Mouse (Mus musculus) liver, embryonic 14.5 days (tissue): ENCODE measurements around the gene Opcml. TPM values are rescaled to one million over a fixed set of nuclear protein-coding genes. Genes with fewer than 3 reads are reported as not detected.

Experiments used
- ATAC-seq: fragments of 200-750 bp; cut with Nextera tagmentation; 2 replicates; pipeline ENCODE4 v1.8.0; 2017; ENCODE audit warnings: moderate number of reproducible peaks, mild to moderate bottlenecking, moderate library complexity; ENCODE audit not compliant: insufficient read depth
- DNase-seq, 3 experiments: peaks; one replicate each; pipeline ENCODE4 v3.0.0-alpha.2; 2012 to 2013; ENCODE audit warnings: low read depth in 3 of 3, low spot score in 3 of 3
- H3K27ac ChIP-seq: fragments of 300-500 bp; sonication (generic); 2 replicates; pipeline ENCODE4 v1.5.1; 2014; ENCODE audit warnings: moderate library complexity, mild to moderate bottlenecking, control low read depth, inconsistent platforms
- H3K27me3 ChIP-seq: fragments of 300-500 bp; sonication (generic); 2 replicates; pipeline ENCODE4 v1.6.1; 2014; ENCODE audit warnings: mild to moderate bottlenecking, low read length, moderate library complexity; ENCODE audit not compliant: control insufficient read depth, insufficient read depth
- H3K36me3 ChIP-seq: fragments of 300-500 bp; sonication (generic); replicated peaks from 2 replicates; pipeline ENCODE4 v1.6.1; 2014; ENCODE audit warnings: low read depth; ENCODE audit not compliant: control insufficient read depth, insufficient read depth
- H3K4me1 ChIP-seq, 2 experiments: fragments of 200-500 bp in 1 of 2; fragments of 300-500 bp in 1 of 2; sonication (generic) in 1 of 2; replicated peaks; 2 replicates each; pipeline ENCODE4 v1.6.1; 2012 to 2014; ENCODE audit warnings: antibody characterized with exemption in 1 of 2, inconsistent platforms in 1 of 2, low read length in 1 of 2; ENCODE audit not compliant: control insufficient read depth in 2 of 2, insufficient read depth in 2 of 2
- H3K4me2 ChIP-seq: fragments of 300-500 bp; sonication (generic); 2 replicates; pipeline ENCODE4 v1.6.1; 2014; ENCODE audit warnings: low read depth, mild to moderate bottlenecking, control low read depth, moderate library complexity
- H3K4me3 ChIP-seq, 2 experiments: fragments of 200-500 bp in 1 of 2; fragments of 300-500 bp in 1 of 2; sonication (generic) in 1 of 2; 2 replicates each; pipeline ENCODE4 v1.5.1; 2012 to 2014; ENCODE audit warnings: low read depth in 2 of 2, low read length in 2 of 2, mild to moderate bottlenecking in 2 of 2, control low read depth in 1 of 2, inconsistent platforms in 1 of 2, moderate library complexity in 1 of 2; ENCODE audit not compliant: insufficient read depth in 1 of 2
- H3K9ac ChIP-seq: fragments of 300-500 bp; sonication (generic); replicated peaks from 2 replicates; pipeline ENCODE4 v1.6.1; 2014; ENCODE audit warnings: mild to moderate bottlenecking, control low read depth, moderate library complexity
- H3K9me3 ChIP-seq: fragments of 300-500 bp; sonication (generic); 2 replicates; pipeline ENCODE4 v1.6.1; 2016; ENCODE audit warnings: low read length, mixed read lengths; ENCODE audit not compliant: control insufficient read depth
- CTCF ChIP-seq: IDR thresholded peaks from 2 replicates; pipeline ENCODE4 v1.5.1; 2016; ENCODE audit warnings: antibody characterized with exemption, low read depth, control low read depth
- EP300 ChIP-seq: IDR thresholded peaks from 2 replicates; pipeline ENCODE4 v1.6.1; 2016; ENCODE audit warnings: antibody characterized with exemption, low read depth
- WGBS: fragments of 180-500 bp; shearing (Covaris S2); extraction: QIAGEN DNeasy Blood & Tissue Kit; methylation state at CpG from one replicate; pipeline ENCODE4 v1.1.7; 2014; ENCODE audit not compliant: insufficient replicate concordance; 5-methylcytosine and 5-hydroxymethylcytosine counted together
- polyA plus RNA-seq, 2 experiments: library from polyadenylated mRNA; depleted of rRNA in 1 of 2; stranded (reverse) in 1 of 2; unstranded in 1 of 2; fragments of >200 nt; fragmentation: Nextera tagmentation in 1 of 2; extraction: Ambion mirVana in 1 of 2; gene quantifications; 2 replicates each; pipeline versions ENCODE4 v1.2.1 to v1.2.3; 2012 to 2014

Gene Opcml
- polyA plus RNA-seq, 2 experiments: 0.03 TPM; not detected in 1

GRCm38 (mm10) chr9:28065126-28065525 is 274.6 kb downstream of the Opcml start:
- Histone ChIP-seq H3K27ac (no peak overlapping the region), H3K4me1 (no peaks in the 10 kb centered on the region), H3K4me2 (no peak overlapping the region), H3K27me3 (no peaks in the 10 kb centered on the region), H3K4me3 (no peak overlapping the region), H3K9ac (no peak overlapping the region), H3K9me3 (no peaks in the 10 kb centered on the region), H3K36me3 (no peaks in the 10 kb centered on the region)
- no peak for ATAC-seq
- no peak for DNase-seq
- no peak for TF ChIP-seq CTCF
- no peak for TF ChIP-seq EP300

- 38% methylated on average over 4 of the region's 4 CpGs for WGBS
- no peak for ATAC-seq
- no peak overlapping the region for H3K4me2 ChIP-seq
- no peak for TF ChIP-seq EP300
- TF ChIP-seq CTCF: no peak
- no peak for DNase-seq
- H3K27me3 ChIP-seq: no peaks in the 10 kb centered on the region
- H3K27ac ChIP-seq: no peak overlapping the region
- no peak overlapping the region for H3K9ac ChIP-seq
- H3K4me3 ChIP-seq: no peak overlapping the region
- H3K4me1 ChIP-seq: peaks cover 0 to 1% of the 10 kb centered on the region in 2 experiments; a peak in 1 of 4 replicates
- H3K36me3 ChIP-seq: no peaks in the 10 kb centered on the region
- H3K9me3 ChIP-seq: no peaks in the 10 kb centered on the region
These were observed 290.1 kb downstream of the Opcml start for GRCm38 (mm10) chr9:28080694-28081093.

- H3K9ac ChIP-seq: no peak overlapping the region
- 65% methylated on average over 3 of the region's 3 CpGs for WGBS
- no peaks in the 10 kb centered on the region for H3K36me3 ChIP-seq
- no peaks in the 10 kb centered on the region for H3K27me3 ChIP-seq
- no peak overlapping the region for H3K27ac ChIP-seq
- peaks cover 0 to 1% of the 10 kb centered on the region in 2 experiments; a peak in 1 of 4 replicates for H3K4me1 ChIP-seq
- no peaks in the 10 kb centered on the region for H3K9me3 ChIP-seq
- DNase-seq (no peak), ATAC-seq (no peak)
- TF ChIP-seq CTCF (no peak), EP300 (no peak)
- no peak overlapping the region for H3K4me2 ChIP-seq
- no peak overlapping the region for H3K4me3 ChIP-seq
These were observed 293.2 kb downstream of the Opcml start for GRCm38 (mm10) chr9:28083754-28084153.

GRCm38 (mm10) chr9:28084273-28084726 is 293.7 kb downstream of the Opcml start:
- Histone ChIP-seq H3K4me1 (peaks cover 0 to 1% of the 10 kb centered on the region in 2 experiments; a peak in 1 of 4 replicates), H3K4me3 (no peak overlapping the region), H3K9me3 (no peaks in the 10 kb centered on the region), H3K9ac (no peak overlapping the region), H3K27ac (no peak overlapping the region), H3K36me3 (no peaks in the 10 kb centered on the region), H3K4me2 (no peak overlapping the region), H3K27me3 (no peaks in the 10 kb centered on the region)
- TF ChIP-seq EP300 (no peak), CTCF (no peak)
- ATAC-seq: no peak
- 31% methylated on average over 2 of the region's 2 CpGs for whole genome bisulfite sequencing
- DNase-seq: no peak

GRCm38 (mm10) chr9:28091395-28091794 is 300.8 kb downstream of the Opcml start:
- ATAC-seq (no peak), DNase-seq (no peak)
- H3K4me2 ChIP-seq: no peak overlapping the region
- TF ChIP-seq CTCF (no peak), EP300 (no peak)
- WGBS: 39% methylated on average over 1 of the region's 1 CpGs
- H3K4me3 ChIP-seq: no peak overlapping the region
- H3K36me3 ChIP-seq: no peaks in the 10 kb centered on the region
- no peak overlapping the region for H3K27ac ChIP-seq
- H3K9me3 ChIP-seq: no peaks in the 10 kb centered on the region
- H3K9ac ChIP-seq: no peak overlapping the region
- no peaks in the 10 kb centered on the region for H3K4me1 ChIP-seq
- H3K27me3 ChIP-seq: no peaks in the 10 kb centered on the region
